Mouse (Mus musculus): ENCODE measurements around the gene Fndc5.

Gene Fndc5

GRCm38 (mm10) chr4:129122719-129123118, 14.1 kb upstream of the Fndc5 start:
- DNase-seq (ENCODE audit: low read depth, low spot score) = no peak

GRCm38 (mm10) chr4:129124652-129125146, 12.1 kb upstream of the Fndc5 start:
- no peak for DNase-seq (ENCODE audit: low read depth, low spot score)

GRCm38 (mm10) chr4:129125736-129126451, 10.9 kb upstream of the Fndc5 start:
- no peak for DNase-seq (ENCODE audit: low read depth, low spot score)

- no peak for DNase-seq (ENCODE audit: low read depth, low spot score)
These were observed 8.0 kb upstream of the Fndc5 start for GRCm38 (mm10) chr4:129128582-129129338.

GRCm38 (mm10) chr4:129129387-129129786, 7.4 kb upstream of the Fndc5 start:
- DNase-seq (ENCODE audit: low read depth, low spot score) = no peak

GRCm38 (mm10) chr4:129130149-129130548, 6.7 kb upstream of the Fndc5 start:
- no peak for DNase-seq (ENCODE audit: low read depth, low spot score)

- no peak for DNase-seq (ENCODE audit: low read depth, low spot score)
These were observed 6.0 kb upstream of the Fndc5 start for GRCm38 (mm10) chr4:129130755-129131303.

- no peak for DNase-seq (ENCODE audit: low read depth, low spot score)
These were observed 1.8 kb upstream of the Fndc5 start for GRCm38 (mm10) chr4:129134799-129135585.

GRCm38 (mm10) chr4:129135637-129136036, 1.2 kb upstream of the Fndc5 start:
- DNase-seq (ENCODE audit: low read depth, low spot score) = no peak

GRCm38 (mm10) chr4:129136189-129136578, 615 bp upstream of the Fndc5 start:
- no peak for DNase-seq (ENCODE audit: low read depth, low spot score)

GRCm38 (mm10) chr4:129137392-129138321, 858 bp downstream of the Fndc5 start:
- no peak for DNase-seq (ENCODE audit: low read depth, low spot score)

- no peak for DNase-seq (ENCODE audit: low read depth, low spot score)
These were observed 2.8 kb downstream of the Fndc5 start for GRCm38 (mm10) chr4:129139642-129140041.

GRCm38 (mm10) chr4:129140808-129141207, 4.0 kb downstream of the Fndc5 start:
- no peak for DNase-seq (ENCODE audit: low read depth, low spot score)

GRCm38 (mm10) chr4:129141560-129142438, 5.0 kb downstream of the Fndc5 start:
- no peak for DNase-seq (ENCODE audit: low read depth, low spot score)

GRCm38 (mm10) chr4:129142439-129143045, 5.7 kb downstream of the Fndc5 start:
- DNase-seq (ENCODE audit: low read depth, low spot score) = no peak

GRCm38 (mm10) chr4:129143509-129143908, 6.7 kb downstream of the Fndc5 start:
- DNase-seq (ENCODE audit: low read depth, low spot score) = no peak

- no peak for DNase-seq (ENCODE audit: low read depth, low spot score)
These were observed 7.9 kb downstream of the Fndc5 start for GRCm38 (mm10) chr4:129144401-129145367.

GRCm38 (mm10) chr4:129145411-129145810, 8.6 kb downstream of the Fndc5 start:
- DNase-seq (ENCODE audit: low read depth, low spot score) = no peak
